Mouse (Mus musculus) myocyte (in vitro differentiated cells): ENCODE results near the gene Mctp2.

ENCODE experiments used
- CEBPB ChIP-seq: IDR thresholded peaks from 2 replicates; pipeline ENCODE4 v1.6.1; 2011; ENCODE audit warnings: mild to moderate bottlenecking, moderate library complexity; ENCODE audit not compliant: poor library complexity, insufficient read depth, severe bottlenecking
- E2F4 ChIP-seq: IDR thresholded peaks from one replicate; pipeline ENCODE4 v1.6.1; 2011; ENCODE audit warnings: mild to moderate bottlenecking, control low read depth, moderate library complexity; ENCODE audit not compliant: insufficient read depth
- MAX ChIP-seq: IDR thresholded peaks from one replicate; pipeline ENCODE4 v1.6.1; 2011; ENCODE audit warnings: low read depth, mild to moderate bottlenecking, control low read depth
- MYOD1 ChIP-seq, 3 experiments: IDR thresholded peaks; one replicate each; pipeline ENCODE4 v1.6.1; 2011; ENCODE audit warnings: control low read depth in 2 of 3, low read depth in 2 of 3, mild to moderate bottlenecking in 2 of 3, moderate library complexity in 1 of 3; ENCODE audit not compliant: insufficient read length in 2 of 3, control insufficient read depth in 1 of 3
- MYOG ChIP-seq, 3 experiments: IDR thresholded peaks; one replicate each; pipeline ENCODE4 v1.6.1; 2011; ENCODE audit warnings: control low read depth in 2 of 3, low read depth in 2 of 3, mild to moderate bottlenecking in 2 of 3; ENCODE audit not compliant: insufficient read length in 2 of 3, control insufficient read depth in 1 of 3, insufficient read depth in 1 of 3
- POLR2A ChIP-seq: IDR thresholded peaks from one replicate; pipeline ENCODE4 v1.6.1; 2011; ENCODE audit warnings: low read depth, mild to moderate bottlenecking, control low read depth, moderate library complexity; ENCODE audit not compliant: insufficient read length
- POLR2AphosphoS2 ChIP-seq: IDR thresholded peaks from one replicate; pipeline ENCODE4 v1.6.1; 2011; ENCODE audit warnings: low read depth, control low read depth; ENCODE audit not compliant: insufficient read length
- REST ChIP-seq: IDR thresholded peaks from one replicate; pipeline ENCODE4 v1.6.1; 2011; ENCODE audit warnings: mild to moderate bottlenecking, control low read depth, moderate library complexity; ENCODE audit not compliant: insufficient read depth, insufficient read length
- SRF ChIP-seq: IDR thresholded peaks from one replicate; pipeline ENCODE4 v1.6.1; 2011; ENCODE audit warnings: low read depth; ENCODE audit not compliant: control insufficient read depth, insufficient read length
- TCF12 ChIP-seq: IDR thresholded peaks from one replicate; pipeline ENCODE4 v1.6.1; 2011; ENCODE audit warnings: mild to moderate bottlenecking, control low read depth; ENCODE audit not compliant: poor library complexity, insufficient read depth, severe bottlenecking
- TCF3 ChIP-seq: IDR thresholded peaks from one replicate; pipeline ENCODE4 v1.6.1; 2011; ENCODE audit warnings: low read depth, control low read depth; ENCODE audit not compliant: insufficient read length
- USF1 ChIP-seq: IDR thresholded peaks from one replicate; pipeline ENCODE4 v1.6.1; 2011; ENCODE audit warnings: low read depth, mild to moderate bottlenecking, control low read depth, moderate library complexity

DNA sequence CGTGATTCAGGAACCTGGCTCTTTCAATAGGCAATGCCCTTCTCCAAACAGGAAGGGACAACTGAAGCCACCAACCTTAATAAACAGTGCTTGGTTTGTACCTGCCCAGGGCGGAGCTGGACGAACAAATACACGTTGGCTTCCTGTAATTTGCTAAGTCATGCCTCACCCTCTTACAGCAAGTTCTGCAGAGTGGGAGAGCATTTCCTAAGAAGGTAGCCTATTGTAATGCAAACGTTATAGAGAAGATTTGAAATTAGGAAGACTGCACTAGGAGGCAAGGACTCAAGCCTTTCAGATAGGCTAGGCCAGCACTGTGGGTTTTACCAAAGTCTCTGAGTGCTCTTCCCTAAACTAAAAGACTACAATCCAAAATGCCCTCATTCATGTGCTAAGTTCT is 19.6 kb upstream of the Mctp2 start:
- TF ChIP-seq POLR2A, result no peak
- TF ChIP-seq MAX, result no peak
- TF ChIP-seq MYOD1 (IDR thresholded peaks at IDR 0.05; ENCODE audit: control insufficient read depth in 1 of 3, insufficient read length in 2 of 3, low read depth in 2 of 3), result no peak
- no peak for TF ChIP-seq TCF12
- TF ChIP-seq E2F4, result no peak
- no peak for TF ChIP-seq REST
- no peak for TF ChIP-seq POLR2AphosphoS2
- no peak for TF ChIP-seq USF1
- no peak for TF ChIP-seq MYOG (IDR thresholded peaks at IDR 0.05; ENCODE audit: control insufficient read depth in 1 of 3, insufficient read depth in 1 of 3, insufficient read length in 2 of 3, low read depth in 2 of 3)
- no peak for TF ChIP-seq SRF
- no peak for TF ChIP-seq TCF3
- no peak for TF ChIP-seq CEBPB
